Mouse (Mus musculus) left cerebral cortex, postnatal 25 days (tissue): ENCODE results near the gene Arglu1. TPM values are rescaled to one million over a fixed set of nuclear protein-coding genes. Genes with fewer than 3 reads are reported as not detected.

Source experiments
- DNase-seq, 2 experiments: peaks; one replicate each; pipeline ENCODE4 v3.0.0; 2022; ENCODE audit warnings: low spot score in 2 of 2, mixed read lengths in 1 of 2
- intact Hi-C: fragments of 180-260 bp; cut with DNase I; formaldehyde crosslinking; loops from one replicate; pipeline ENCODE4 v1.15.1; 2025
- total RNA-seq, 2 experiments: library from RNA; stranded (reverse); gene quantifications; 2 replicates each; pipeline ENCODE4 v1.2.3; 2021

Arglu1 gene
- total RNA-seq, result 100 to 1,000 TPM in 1 of 2 experiments, 10 to 100 TPM in 1; 85.3 to 102 TPM

GRCm38 (mm10) chr8:8690146-8691092 lies at the start of gene Arglu1:
Arglu1 (minus strand) TSS chr8:8690521.
- peak; percentile 96 to 99 for DNase-seq
- intact Hi-C loops, result loop anchor here (5.0 kb wide), 1 partner anchor 302 kb away; no protein-coding TSS in a partner anchor

GRCm38 (mm10) chr8:8737271-8737670 lies 47.0 kb upstream of the Arglu1 start:
- no peak for DNase-seq
- intact Hi-C loops, result no loop called here

- no peak for DNase-seq
- intact Hi-C loops, result no loop called here
These were observed 46.5 kb upstream of the Arglu1 start for GRCm38 (mm10) chr8:8736826-8737225.

- intact Hi-C loops, result no loop called here
These were observed 43.5 kb upstream of the Arglu1 start for GRCm38 (mm10) chr8:8733804-8734203.

GRCm38 (mm10) chr8:8728643-8729042 lies 38.3 kb upstream of the Arglu1 start:
- no peak for DNase-seq
- intact Hi-C loops, result no loop called here

More at GRCm38 (mm10) chr8:8733804-8734203, 43.5 kb upstream of the Arglu1 start:
- no peak for DNase-seq

- intact Hi-C loops, result no loop called here
- no peak for DNase-seq
These were observed 36.2 kb upstream of the Arglu1 start for GRCm38 (mm10) chr8:8726547-8726946.

- no peak for DNase-seq
- intact Hi-C loops, result no loop called here
These were observed 14.5 kb upstream of the Arglu1 start for GRCm38 (mm10) chr8:8704813-8705212.

- DNase-seq, result no peak
- intact Hi-C loops, result no loop called here
These were observed 13.3 kb upstream of the Arglu1 start for GRCm38 (mm10) chr8:8703668-8704067.

GRCm38 (mm10) chr8:8700821-8701220 lies 10.5 kb upstream of the Arglu1 start:
- intact Hi-C loops, result no loop called here
- DNase-seq, result no peak

- DNase-seq, result no peak
- intact Hi-C loops, result no loop called here
These were observed 9.9 kb upstream of the Arglu1 start for GRCm38 (mm10) chr8:8700229-8700628.

GRCm38 (mm10) chr8:8689454-8690145 lies 721 bp downstream of the Arglu1 start:
- peak; percentile 72 to 76 for DNase-seq
- intact Hi-C loops, result loop anchor here (5.0 kb wide), 2 partner anchors 303 to 483 kb away; no protein-coding TSS in a partner anchor

- peak in 1 of 2 experiments; percentile 7 for DNase-seq
- intact Hi-C loops, result loop anchor here (5.0 kb wide), 1 partner anchor 483 kb away; no protein-coding TSS in a partner anchor
These were observed 1.4 kb downstream of the Arglu1 start for GRCm38 (mm10) chr8:8688823-8689453.

GRCm38 (mm10) chr8:8685517-8685916 lies 4.8 kb downstream of the Arglu1 start:
- intact Hi-C loops, result loop anchor here (5.0 kb wide), 1 partner anchor 487 kb away; no protein-coding TSS in a partner anchor
- DNase-seq, result no peak

GRCm38 (mm10) chr8:8682697-8683096 lies 7.6 kb downstream of the Arglu1 start:
- no peak for DNase-seq
- intact Hi-C loops, result no loop called here

GRCm38 (mm10) chr8:8678236-8678635 lies 12.1 kb downstream of the Arglu1 start:
- intact Hi-C loops, result no loop called here
- no peak for DNase-seq

- intact Hi-C loops, result no loop called here
- DNase-seq, result no peak
These were observed 15.5 kb downstream of the Arglu1 start for GRCm38 (mm10) chr8:8674864-8675263.

GRCm38 (mm10) chr8:8661759-8662138 lies 28.6 kb downstream of the Arglu1 start:
- intact Hi-C loops, result loop anchor here (1.0 to 5.0 kb wide), 2 partner anchors 333 to 516 kb away; no protein-coding TSS in a partner anchor
- DNase-seq, result peak; percentile 91 to 95

GRCm38 (mm10) chr8:8661103-8661758 lies 29.1 kb downstream of the Arglu1 start, which contains the start of gene Efnb2:
Efnb2 (minus strand) TSS chr8:8661242.
- DNase-seq, result peak; percentile 98
- intact Hi-C loops, result loop anchor here (1.0 to 5.0 kb wide), 2 partner anchors 333 to 516 kb away; no protein-coding TSS in a partner anchor
